ENCODE assay signal across 8 mouse cellular contexts in the genomic region with DNA sequence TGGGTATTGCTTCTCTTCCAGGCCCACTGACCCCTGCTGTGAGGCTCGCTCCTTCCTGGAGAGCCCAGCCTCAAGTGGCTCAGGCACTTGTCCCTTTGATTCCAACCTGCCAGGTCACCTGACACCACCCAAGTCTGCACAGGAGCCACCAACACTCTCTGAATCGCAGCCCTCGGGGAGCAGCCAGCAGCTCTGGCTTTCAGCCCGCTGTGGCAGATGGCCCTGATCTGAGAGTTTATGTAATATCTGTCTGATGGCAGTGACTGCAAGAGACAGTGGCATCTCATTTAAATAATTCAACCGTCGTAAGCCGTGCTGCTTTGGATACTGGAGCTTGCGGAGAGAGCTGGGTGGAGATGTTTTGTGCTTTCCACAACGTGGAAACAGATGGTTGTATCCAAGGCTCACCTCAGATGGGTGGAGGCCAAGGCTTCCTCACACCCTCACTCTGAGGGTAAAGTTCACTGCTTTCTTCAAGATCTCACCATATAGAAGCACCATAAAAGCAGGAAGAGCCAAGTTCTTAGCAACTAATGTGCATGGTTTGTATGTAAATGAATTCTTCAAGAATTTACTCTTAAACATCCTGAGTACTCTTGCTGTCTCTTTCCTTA. TPM values are rescaled to one million over a fixed set of nuclear protein-coding genes. Genes with fewer than 3 reads are reported as not detected.
DNase-seq lines count a peak whose midpoint lies in the region; ATAC-seq and TF ChIP-seq lines count a peak whose summit lies in the region.

No protein-coding gene starts in this region.

- no peak for TF ChIP-seq EP300 in heart, adult 2 months (IDR thresholded peaks at IDR 0.05; ENCODE audit: insufficient read depth, low read depth, low read length)

- H3K79me2 ChIP-seq in heart, adult 2 months (replicated peaks; ENCODE audit: control insufficient read depth, insufficient read depth, low read length), result no peaks in the 10 kb centered on the region

- no peak for TF ChIP-seq CTCF in heart, adult 2 months (IDR thresholded peaks at IDR 0.05)
- no peak for TF ChIP-seq CTCF in brain, embryonic 14.5 days (IDR thresholded peaks at IDR 0.05; ENCODE audit: borderline replicate concordance, extremely low read depth, insufficient read depth, insufficient read length)
- TF ChIP-seq CTCF in layer of hippocampus, adult 2 months (conservative IDR thresholded peaks at IDR 0.05), result no peak

- H3K4me1 ChIP-seq in heart, adult 2 months (ENCODE audit: control insufficient read depth, insufficient read depth, low read length), result peaks cover 6% of the 10 kb centered on the region
- peaks cover 13% of the 10 kb centered on the region for H3K4me1 ChIP-seq in liver, embryonic 12.5 days

- H3K27me3 ChIP-seq in heart, adult 2 months (ENCODE audit: control insufficient read depth, insufficient read depth, low read length), result no peaks in the 10 kb centered on the region
- no peaks in the 10 kb centered on the region for H3K27me3 ChIP-seq in liver, embryonic 12.5 days (replicated peaks)

- H3K9ac ChIP-seq in heart, adult 2 months (ENCODE audit: low read depth, low read length), result no peak overlapping the region
- H3K9ac ChIP-seq in liver, embryonic 12.5 days, result no peak overlapping the region

- 55% methylated on average over 9 of the region's 9 CpGs for WGBS in heart, adult 2 months
- 68% methylated on average over 9 of the region's 9 CpGs for WGBS in liver, embryonic 12.5 days (ENCODE audit: insufficient replicate concordance)

- TF ChIP-seq POLR2A in heart, adult 2 months (IDR thresholded peaks at IDR 0.05; ENCODE audit: insufficient read depth, low read depth, low read length), result no peak
- no peak for TF ChIP-seq POLR2A in brain, embryonic 14.5 days (IDR thresholded peaks at IDR 0.05; ENCODE audit: borderline replicate concordance, extremely low read depth, insufficient read depth, insufficient read length, poor library complexity, severe bottlenecking)

- intact Hi-C loops in heart, adult 2 months (cut with DNase I), result no loop called here
- intact Hi-C loops in heart, postnatal 25 days (cut with DNase I), result no loop called here

- peak; percentile 45 to 67 for DNase-seq in heart, adult 2 months
- DNase-seq in heart, postnatal 25 days (ENCODE audit: low spot score), result no peak
- peak; percentile 88 for DNase-seq in brain, embryonic 14.5 days (ENCODE audit: low read depth)
- peak; percentile 87 for DNase-seq in gastrocnemius, adult 18-20 months (ENCODE audit: low spot score)
- peak; percentile 90 to 93 for DNase-seq in layer of hippocampus, adult 2 months (ENCODE audit: low spot score in 2 of 2)
- peak; percentile 26 to 59 for DNase-seq in lung, postnatal 4 days
- no peak for DNase-seq in thymus, postnatal 0 days (ENCODE audit: low spot score)

- H3K4me3 ChIP-seq in heart, adult 2 months, result no peak overlapping the region
- H3K4me3 ChIP-seq in layer of hippocampus, adult 2 months, result no peak overlapping the region
- H3K4me3 ChIP-seq in liver, embryonic 12.5 days, result no peak overlapping the region

- no peak overlapping the region for H3K4me2 ChIP-seq in liver, embryonic 12.5 days

- no peaks in the 10 kb centered on the region for H3K36me3 ChIP-seq in heart, adult 2 months (ENCODE audit: control insufficient read depth, insufficient read depth, low read length)
- no peaks in the 10 kb centered on the region for H3K36me3 ChIP-seq in liver, embryonic 12.5 days

- H3K9me3 ChIP-seq in liver, embryonic 12.5 days (replicated peaks), result no peaks in the 10 kb centered on the region

- H3K27ac ChIP-seq in heart, adult 2 months, result no peak overlapping the region
- H3K27ac ChIP-seq in layer of hippocampus, adult 2 months, result peak overlapping the region; percentile 85
- H3K27ac ChIP-seq in liver, embryonic 12.5 days, result no peak overlapping the region

- ATAC-seq in liver, embryonic 12.5 days, result no peak

RNA-seq across cellular contexts. Expression of a gene that starts 24.9 kb away (rescaled TPM):
- total RNA-seq in heart, adult 2 months (2021), result 1 to 10 TPM; 2.2 to 2.3 TPM
- polyA plus RNA-seq in heart, adult 2 months (2012; rRNA removed), result 1.1 and 1.3 TPM in 2 replicates
- 1 to 10 TPM; 1.7 to 3.0 TPM for total RNA-seq in heart, postnatal 25 days (2021)
- 1.6 and 2.1 TPM in 2 replicates for polyA plus RNA-seq in brain, embryonic 14.5 days (2012; rRNA removed)
- under 1 TPM; 0.71 to 0.85 TPM for total RNA-seq in gastrocnemius, adult 18-20 months (2021)
- total RNA-seq in layer of hippocampus, adult 2 months (2021), result 1 to 10 TPM; 5.6 to 6.1 TPM
- polyA plus RNA-seq in thymus, postnatal 0 days (2015; fragmentation: Nextera tagmentation; extraction: Ambion mirVana), result 0.31 and 0.46 TPM in 2 replicates
- polyA plus RNA-seq in liver, embryonic 12.5 days (2016; fragmentation: Nextera tagmentation; extraction: Ambion mirVana), result 0.56 and 0.92 TPM in 2 replicates

Comparison
In these comparisons a context has a peak if more than half of its experiments do, and no peak if none do; other contexts are left out.
1. DNase-seq: peak in heart, adult 2 months (2 of 2), brain, embryonic 14.5 days (single experiment), gastrocnemius, adult 18-20 months (single experiment), layer of hippocampus, adult 2 months (2 of 2) and lung, postnatal 4 days (2 of 2); none in heart, postnatal 25 days (single experiment) and thymus, postnatal 0 days (single experiment).